Mouse (Mus musculus) hindbrain, embryonic 16.5 days (tissue): ENCODE results near the gene Rapgef2. TPM values are rescaled to one million over a fixed set of nuclear protein-coding genes. Genes with fewer than 3 reads are reported as not detected.

ENCODE experiments used
- polyA plus RNA-seq: library from polyadenylated mRNA; unstranded; fragments of >200 nt; fragmentation: Nextera tagmentation; extraction: Ambion mirVana; gene quantifications from 2 replicates; pipeline ENCODE4 v1.2.1, GENCODE M21; 2015

Rapgef2 gene
- polyA plus RNA-seq, 1 experiment from 2014 or later = 11.0 TPM

Other genes with a start within 250 kb of the Rapgef2 start
- gene Gm17359, start 50.1 kb upstream of the Rapgef2 start, polyA plus RNA-seq = not detected in 2 replicates